Mouse (Mus musculus) naive thymus-derived CD4-positive, alpha-beta T cell, adult 2 months (primary cell): ENCODE results near the gene Inpp4b.

Experiments
- DNase-seq: peaks from one replicate; pipeline ENCODE4 v3.0.0-alpha.2; 2011; ENCODE audit warnings: low read depth

Gene Inpp4b

GRCm38 (mm10) chr8:81844104-81844982, 502.0 kb downstream of the Inpp4b start:
- DNase-seq = no peak

GRCm38 (mm10) chr8:81847929-81848328, 505.6 kb downstream of the Inpp4b start:
- DNase-seq = no peak

- no peak for DNase-seq
These were observed 507.6 kb downstream of the Inpp4b start for GRCm38 (mm10) chr8:81849976-81850375.

DNA sequence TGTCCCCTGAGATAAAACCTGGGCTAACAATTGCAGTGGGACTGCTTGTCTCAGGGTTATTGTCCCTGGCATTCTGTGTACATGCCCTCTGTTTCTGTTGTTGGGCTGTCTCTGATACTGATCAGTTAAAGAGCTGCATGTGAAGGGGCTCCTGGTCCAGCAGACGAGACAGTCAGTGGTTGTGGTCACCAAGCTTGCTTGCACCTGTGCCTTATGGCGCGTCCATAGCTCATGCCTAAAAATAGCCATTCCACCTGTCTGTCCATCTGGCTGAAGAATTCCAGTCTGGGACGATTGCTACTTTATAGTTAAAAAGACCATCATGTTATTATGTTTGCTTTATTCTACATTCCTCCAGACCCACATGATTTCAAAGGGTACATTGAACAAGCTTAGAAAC, 510.8 kb downstream of the Inpp4b start:
- DNase-seq = no peak

- peak; percentile 62 for DNase-seq
These were observed 512.2 kb downstream of the Inpp4b start for GRCm38 (mm10) chr8:81854543-81854942.

DNA sequence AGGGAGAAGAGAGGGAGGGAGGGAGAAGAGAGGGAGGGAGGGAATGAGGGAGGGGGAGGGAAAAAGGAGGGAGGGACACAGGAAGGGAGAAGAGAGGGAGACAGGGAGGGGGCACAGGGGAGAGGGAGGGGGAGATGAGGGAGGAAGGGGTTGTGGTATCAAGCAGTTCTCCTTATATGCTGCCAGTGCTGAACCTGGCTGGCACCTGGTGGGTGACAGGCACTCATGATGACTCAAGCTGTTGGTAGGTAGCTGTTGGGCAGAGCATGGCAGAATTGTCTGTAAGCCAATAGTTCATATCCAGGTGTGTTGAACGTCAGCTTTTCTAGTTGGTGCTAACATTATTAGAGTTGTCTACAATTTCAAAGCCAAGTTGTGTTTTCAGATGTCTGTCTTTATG, 512.7 kb downstream of the Inpp4b start:
- peak; percentile 50 for DNase-seq

DNA sequence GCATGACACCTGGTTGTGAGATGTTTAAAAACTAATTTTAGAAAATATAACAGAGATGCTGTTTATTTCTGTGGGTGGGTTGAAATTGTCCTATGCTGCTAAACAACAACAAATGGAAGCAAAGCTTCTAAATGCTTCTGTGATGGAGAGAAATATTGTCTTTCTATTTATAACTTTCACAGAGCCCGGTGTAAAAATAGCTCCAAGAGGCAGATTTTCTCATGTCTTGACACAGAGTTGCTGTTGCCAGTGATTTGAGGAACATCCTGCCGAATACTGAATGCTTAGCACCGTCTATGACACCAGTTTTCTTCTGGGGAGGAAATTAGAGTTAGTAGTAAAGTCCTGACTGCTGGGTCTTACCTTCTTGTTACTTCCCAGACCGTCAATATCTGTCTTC, 513.8 kb downstream of the Inpp4b start:
- no peak for DNase-seq

DNA sequence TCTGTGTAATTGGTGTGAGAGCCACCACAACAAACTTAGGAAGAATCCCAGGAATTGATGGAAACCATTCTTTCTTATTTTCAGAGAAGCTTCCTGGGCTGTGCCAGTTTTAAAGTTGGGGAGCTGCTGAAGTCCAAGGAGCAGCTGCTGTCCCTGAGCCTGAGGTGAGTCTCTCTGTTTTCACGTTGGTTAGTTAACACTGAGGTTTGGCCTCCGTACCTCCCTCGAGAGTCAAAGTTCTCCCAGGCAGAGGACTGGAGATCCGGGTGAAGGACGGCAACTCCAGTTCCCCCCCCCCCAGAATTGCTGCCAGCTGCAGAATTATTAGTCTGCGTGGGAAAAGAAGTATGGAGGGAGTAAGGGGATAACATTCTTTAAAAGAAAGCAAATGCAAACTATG, 514.3 kb downstream of the Inpp4b start:
- no peak for DNase-seq

DNA sequence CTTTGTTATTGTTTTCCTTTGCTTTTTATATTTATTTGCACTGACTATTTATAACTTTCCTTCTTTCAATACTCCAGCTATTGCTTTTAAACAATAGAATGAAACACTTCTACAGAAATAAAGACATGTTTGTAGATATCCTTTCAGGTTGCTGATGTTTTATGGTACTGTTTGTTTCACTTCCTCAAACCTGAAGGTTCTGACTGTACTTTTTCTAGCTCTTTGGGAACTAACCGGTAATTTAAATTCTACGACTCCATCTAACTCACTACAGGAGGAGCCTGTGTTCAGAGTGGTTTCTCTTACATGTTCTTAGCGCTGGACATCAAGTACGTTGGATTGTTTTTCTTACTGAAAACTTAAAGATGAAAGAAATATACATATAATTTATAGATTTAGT, 516.0 kb downstream of the Inpp4b start:
- no peak for DNase-seq

DNA sequence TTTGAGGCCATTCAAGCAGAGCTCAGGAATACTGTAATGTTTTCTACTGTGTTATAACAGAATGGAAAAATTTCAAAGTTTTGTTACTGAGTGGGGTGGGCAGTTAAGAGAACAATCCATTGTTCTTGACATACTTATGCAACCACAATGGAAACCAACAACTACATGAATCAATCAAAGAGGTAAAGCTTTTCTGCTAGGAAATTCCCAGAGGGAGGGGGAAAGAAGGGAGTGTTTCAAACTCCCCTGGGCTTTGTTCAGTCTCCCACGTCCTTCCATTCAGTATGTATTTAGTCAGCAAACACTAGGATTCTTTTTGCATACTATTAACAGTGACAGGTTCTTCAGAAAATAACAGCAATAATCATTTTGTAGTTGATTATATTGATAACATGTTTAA, 517.4 kb downstream of the Inpp4b start:
- DNase-seq = no peak

DNA sequence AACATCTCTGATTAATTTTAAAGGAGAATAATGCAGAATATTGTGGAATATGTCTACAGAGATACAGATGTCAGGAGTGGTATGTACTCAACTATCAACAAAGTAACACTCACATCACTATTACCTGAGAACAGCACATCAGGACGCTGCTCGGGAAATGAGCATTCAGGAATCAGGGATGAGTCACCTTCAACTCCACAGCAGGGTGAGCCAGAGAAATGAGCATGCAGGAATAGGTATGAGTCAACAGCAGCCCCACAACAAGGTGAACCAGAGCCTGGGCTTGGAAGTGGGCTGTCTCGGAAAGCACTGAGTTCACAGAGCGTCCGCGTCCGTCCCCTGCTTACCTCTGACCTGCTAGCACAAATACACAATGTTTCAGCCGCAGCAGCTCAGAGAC, 519.0 kb downstream of the Inpp4b start:
- DNase-seq = no peak

DNA sequence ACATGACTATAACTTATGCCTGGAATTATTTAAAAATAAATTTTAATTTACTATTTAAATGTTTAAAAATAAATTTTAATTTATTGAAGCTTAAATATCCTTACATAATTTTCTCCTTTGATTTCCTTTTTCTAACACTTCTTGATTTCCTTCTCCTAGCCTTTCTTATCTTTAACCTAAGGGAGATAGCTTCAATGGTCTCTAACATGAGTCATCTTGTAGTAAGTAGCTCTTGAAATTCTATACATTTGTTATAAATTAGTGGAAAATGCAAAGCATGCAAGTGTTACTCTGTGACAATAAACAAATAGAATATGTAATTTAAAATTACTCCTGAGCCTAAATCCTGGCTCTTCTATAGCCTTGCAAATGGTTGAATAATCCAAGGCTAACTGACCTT, 520.4 kb downstream of the Inpp4b start:
- no peak for DNase-seq

GRCm38 (mm10) chr8:81864318-81864717, 522.0 kb downstream of the Inpp4b start:
- no peak for DNase-seq

GRCm38 (mm10) chr8:81865664-81866063, 523.3 kb downstream of the Inpp4b start:
- no peak for DNase-seq

DNA sequence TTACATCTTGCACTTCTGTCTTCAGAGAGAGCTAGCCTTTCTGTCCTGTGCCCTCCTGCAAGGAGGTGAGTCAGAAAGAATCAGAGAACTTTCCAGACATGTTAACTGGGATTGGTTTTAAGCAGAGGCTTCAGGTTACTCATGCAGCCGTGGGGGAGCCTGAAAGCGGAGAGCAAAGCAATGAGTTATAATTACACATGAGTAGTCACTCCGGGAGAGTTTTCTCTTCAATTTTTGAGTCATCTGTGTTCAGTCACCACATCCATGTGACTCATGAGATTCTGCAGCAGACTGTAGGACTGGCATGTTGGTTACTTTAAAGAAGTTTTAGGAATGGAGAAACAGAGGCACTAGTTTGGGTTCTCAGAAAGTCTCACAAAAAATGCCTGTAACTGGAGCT, 524.7 kb downstream of the Inpp4b start:
- DNase-seq = no peak

DNA sequence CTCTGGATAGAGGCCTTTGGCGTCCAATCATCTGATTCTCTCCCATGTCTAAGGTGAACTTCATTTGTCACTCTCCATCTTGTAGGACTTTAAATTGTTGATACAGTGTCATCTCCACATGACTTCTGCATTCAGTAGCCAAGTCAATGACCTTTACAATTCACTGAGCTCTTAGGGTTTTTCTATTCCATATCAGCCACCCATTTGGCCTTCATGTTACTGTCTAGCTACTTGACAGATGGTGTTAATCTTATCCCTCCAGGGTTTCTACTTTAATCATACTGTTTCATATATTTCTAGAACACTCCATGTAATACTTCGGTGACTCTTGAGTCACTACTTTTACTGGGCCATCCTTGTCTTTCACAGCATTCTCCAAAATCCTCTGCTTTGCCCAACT, 528.1 kb downstream of the Inpp4b start:
- DNase-seq = no peak

DNA sequence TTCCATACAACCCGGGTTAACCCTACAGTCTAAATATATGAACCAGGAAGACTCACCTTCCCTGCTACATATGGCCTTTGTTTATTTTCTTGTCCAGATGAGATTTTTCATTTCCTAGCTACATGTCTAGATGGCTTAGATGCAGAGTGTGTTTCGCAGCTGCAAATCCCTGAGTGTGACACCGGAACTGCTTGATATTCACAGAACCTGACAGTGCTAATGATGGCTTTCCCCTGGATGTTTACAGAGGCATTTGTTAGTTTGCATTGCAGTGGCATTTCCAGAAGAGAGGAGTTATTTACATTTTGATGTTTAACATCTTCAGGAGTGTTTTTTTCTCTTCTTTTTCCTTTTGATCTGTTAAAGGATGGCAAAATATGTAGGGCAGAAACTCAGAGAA, 537.7 kb downstream of the Inpp4b start:
- DNase-seq = no peak

- DNase-seq = no peak
These were observed 541.8 kb downstream of the Inpp4b start for GRCm38 (mm10) chr8:81884195-81884594.

GRCm38 (mm10) chr8:81888843-81889242, 546.5 kb downstream of the Inpp4b start:
- DNase-seq = no peak

- DNase-seq = no peak
These were observed 550.9 kb downstream of the Inpp4b start for GRCm38 (mm10) chr8:81893292-81893691.

GRCm38 (mm10) chr8:81946812-81947211, 604.5 kb downstream of the Inpp4b start:
- DNase-seq = no peak

GRCm38 (mm10) chr8:81953101-81953500, 610.7 kb downstream of the Inpp4b start:
- DNase-seq = no peak

- no peak for DNase-seq
These were observed 642.8 kb downstream of the Inpp4b start for GRCm38 (mm10) chr8:81985128-81985665.

GRCm38 (mm10) chr8:81992966-81993365, 650.6 kb downstream of the Inpp4b start:
- DNase-seq = no peak
